Mouse (Mus musculus): Measurements from ENCODE around the gene Ccdc14.

DNA sequence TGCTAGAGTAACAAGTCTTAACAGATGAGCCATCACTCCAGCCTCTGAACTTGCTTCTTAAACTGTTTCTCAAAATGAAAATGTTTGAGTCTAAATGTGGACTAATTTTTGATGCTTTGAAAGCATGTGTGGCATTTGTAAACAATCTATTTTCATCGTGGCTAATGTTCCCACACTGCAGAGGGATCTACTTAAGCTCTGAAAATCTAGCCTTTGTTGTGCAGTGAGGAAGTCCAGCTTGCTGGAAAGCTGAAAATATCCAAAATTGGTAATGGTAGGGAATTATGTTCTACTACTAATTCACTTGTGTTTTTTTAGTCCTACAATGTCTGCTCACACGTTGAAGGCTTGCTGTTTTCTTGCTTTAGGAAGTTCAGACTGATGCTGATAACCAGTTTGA lies 15.6 kb downstream of the Ccdc14 start:
- TF ChIP-seq POLR2A (IDR thresholded peaks at IDR 0.05; ENCODE audit: extremely low read depth, insufficient read depth, low read length) (no peak), CTCF (IDR thresholded peaks at IDR 0.05; ENCODE audit: low read depth, low read length) (no peak)

Measured in liver, adult 2 months (tissue).